Mouse (Mus musculus) forebrain, postnatal 0 days (tissue): ENCODE measurements around the gene Xylb. TPM values are rescaled to one million over a fixed set of nuclear protein-coding genes. Genes with fewer than 3 reads are reported as not detected.

Experiments used
- ATAC-seq: fragments of 200-750 bp; cut with Nextera tagmentation; 2 replicates; pipeline ENCODE4 v1.8.0; 2017; ENCODE audit warnings: mild to moderate bottlenecking, moderate library complexity
- DNase-seq: peaks from one replicate; pipeline ENCODE4 v3.0.0-alpha.2; 2015
- H3K27ac ChIP-seq: fragments of 300-500 bp; sonication (generic); 2 replicates; pipeline ENCODE4 v1.5.1; 2014; ENCODE audit warnings: low read depth, mild to moderate bottlenecking, antibody characterized with exemption, low read length, moderate library complexity, mixed read lengths
- H3K27me3 ChIP-seq: fragments of 300-500 bp; sonication (generic); 2 replicates; pipeline ENCODE4 v1.6.1; 2014; ENCODE audit warnings: mild to moderate bottlenecking, low read length, mixed read lengths; ENCODE audit not compliant: insufficient read depth
- H3K36me3 ChIP-seq: fragments of 300-500 bp; sonication (generic); 2 replicates; pipeline ENCODE4 v1.6.1; 2014; ENCODE audit warnings: mild to moderate bottlenecking, moderate library complexity; ENCODE audit not compliant: insufficient read depth
- H3K4me1 ChIP-seq: fragments of 300-500 bp; sonication (generic); 2 replicates; pipeline ENCODE4 v1.6.1; 2014; ENCODE audit warnings: antibody characterized with exemption; ENCODE audit not compliant: insufficient read depth
- H3K4me2 ChIP-seq: fragments of 300-500 bp; sonication (generic); 2 replicates; pipeline ENCODE4 v1.6.1; 2014; ENCODE audit warnings: low read depth, mild to moderate bottlenecking, moderate library complexity
- H3K4me3 ChIP-seq: fragments of 300-500 bp; sonication (generic); 2 replicates; pipeline ENCODE4 v1.5.1; 2014; ENCODE audit warnings: low read depth, low read length, mixed read lengths
- H3K9ac ChIP-seq: fragments of 300-500 bp; sonication (generic); 2 replicates; pipeline ENCODE4 v1.6.1; 2014; ENCODE audit warnings: mild to moderate bottlenecking
- H3K9me3 ChIP-seq: fragments of 300-500 bp; sonication (generic); 2 replicates; pipeline ENCODE4 v1.6.1; 2016; ENCODE audit warnings: low read length
- CTCF ChIP-seq: sonication (generic); IDR thresholded peaks from 2 replicates; pipeline ENCODE4 v1.5.1; 2016; ENCODE audit warnings: antibody characterized with exemption, control low read depth, low read depth
- WGBS: fragments of 180-500 bp; shearing (Covaris S2); extraction: QIAGEN DNeasy Blood & Tissue Kit; methylation state at CpG from one replicate; pipeline ENCODE4 v1.1.7; 2014; 5-methylcytosine and 5-hydroxymethylcytosine counted together
- polyA plus RNA-seq: library from polyadenylated mRNA; unstranded; fragments of >200 nt; fragmentation: Nextera tagmentation; extraction: Ambion mirVana; gene quantifications from 2 replicates; pipeline ENCODE4 v1.2.1, GENCODE M21; 2015
- total RNA-seq: library from RNA; depleted of rRNA; stranded (reverse); fragments of >200 nt; gene quantifications from 2 replicates; pipeline ENCODE4 v1.2.3, GENCODE M21; 2014

Xylb gene
- total and polyA plus RNA-seq, 2 experiments from 2014 or later = 3.7 to 5.0 TPM

DNA sequence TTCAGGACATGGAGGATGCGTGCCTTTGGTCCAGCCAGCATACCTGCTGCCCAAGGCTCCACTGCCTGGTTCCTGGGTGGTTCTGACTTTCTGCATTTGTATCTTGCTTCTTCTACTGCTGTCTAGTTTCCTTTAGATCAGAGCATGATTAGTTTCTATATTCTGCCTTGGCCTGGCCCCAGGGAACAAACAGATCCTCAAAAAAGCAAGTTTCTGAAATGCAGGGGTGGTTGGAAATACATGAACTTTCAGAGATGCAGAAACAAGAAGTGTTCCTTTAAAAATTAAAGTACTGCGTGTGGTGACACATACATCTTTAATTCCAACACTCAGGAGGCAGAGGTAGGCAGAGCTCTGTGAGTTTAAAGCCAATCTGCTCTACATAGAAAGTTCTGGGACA, 22.3 kb upstream of the Xylb start:
- no peaks in the 10 kb centered on the region for H3K36me3 ChIP-seq
- ATAC-seq = no peak
- H3K9ac ChIP-seq = no peak overlapping the region
- H3K4me3 ChIP-seq = no peak overlapping the region
- DNase-seq = no peak
- no peak overlapping the region for H3K27ac ChIP-seq
- no peaks in the 10 kb centered on the region for H3K9me3 ChIP-seq
- no peak for TF ChIP-seq CTCF
- H3K4me2 ChIP-seq = no peak overlapping the region
- no peaks in the 10 kb centered on the region for H3K27me3 ChIP-seq
- H3K4me1 ChIP-seq = 0 out of 2 replicates have a peak, but pooled peaks cover 2% of the 10 kb centered on the region
- 90% methylated on average over 2 of the region's 2 CpGs for WGBS

DNA sequence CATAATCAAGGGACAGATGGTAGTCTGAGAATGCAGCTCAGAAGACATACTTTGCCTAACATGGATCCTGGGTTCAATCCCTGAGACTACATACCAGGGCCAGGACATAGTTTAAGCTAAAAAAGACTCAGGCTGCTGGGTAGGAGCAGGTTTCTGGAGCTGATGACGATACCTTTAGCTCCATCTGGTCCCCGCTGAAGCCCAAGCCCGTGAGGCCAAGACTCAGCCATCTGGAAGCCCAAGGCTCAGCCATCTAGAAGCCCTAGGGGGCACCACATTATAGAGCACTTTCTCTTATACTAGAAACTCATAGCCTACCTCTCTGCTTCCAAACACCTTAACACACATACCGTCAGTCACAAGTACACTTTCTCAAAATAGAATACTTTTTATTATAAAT, 21.6 kb upstream of the Xylb start:
- ATAC-seq (no peak), DNase-seq (no peak)
- 74% methylated on average over 4 of the region's 4 CpGs for WGBS
- Histone ChIP-seq H3K9ac (no peak overlapping the region), H3K27ac (no peak overlapping the region), H3K4me3 (no peak overlapping the region), H3K9me3 (no peaks in the 10 kb centered on the region), H3K27me3 (no peaks in the 10 kb centered on the region), H3K4me2 (no peak overlapping the region), H3K4me1 (0 out of 2 replicates have a peak, but pooled peaks cover 7% of the 10 kb centered on the region), H3K36me3 (no peaks in the 10 kb centered on the region)
- no peak for TF ChIP-seq CTCF

DNA sequence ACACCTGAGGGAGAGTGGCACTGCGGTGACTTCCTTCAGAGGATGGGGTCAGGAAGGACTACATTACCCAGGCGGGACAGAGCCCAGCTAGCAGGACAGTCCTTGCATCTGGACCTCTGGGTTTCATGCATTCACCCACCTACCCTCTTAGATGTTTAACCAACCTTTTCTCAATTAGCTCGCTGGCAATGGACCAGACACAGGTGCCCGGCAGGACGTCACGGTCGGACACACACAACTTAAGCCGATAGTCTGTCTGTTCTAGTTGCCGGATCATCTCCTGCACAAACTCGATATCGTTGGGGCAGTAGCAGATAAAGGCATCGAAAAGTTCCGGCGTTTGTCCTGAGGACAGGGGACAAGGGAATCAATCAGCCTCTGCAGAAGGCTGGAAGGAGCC, 19.3 kb upstream of the Xylb start:
- WGBS = 91% methylated on average over 14 of the region's 14 CpGs
- no peak for ATAC-seq
- no peak overlapping the region for H3K4me2 ChIP-seq

DNA sequence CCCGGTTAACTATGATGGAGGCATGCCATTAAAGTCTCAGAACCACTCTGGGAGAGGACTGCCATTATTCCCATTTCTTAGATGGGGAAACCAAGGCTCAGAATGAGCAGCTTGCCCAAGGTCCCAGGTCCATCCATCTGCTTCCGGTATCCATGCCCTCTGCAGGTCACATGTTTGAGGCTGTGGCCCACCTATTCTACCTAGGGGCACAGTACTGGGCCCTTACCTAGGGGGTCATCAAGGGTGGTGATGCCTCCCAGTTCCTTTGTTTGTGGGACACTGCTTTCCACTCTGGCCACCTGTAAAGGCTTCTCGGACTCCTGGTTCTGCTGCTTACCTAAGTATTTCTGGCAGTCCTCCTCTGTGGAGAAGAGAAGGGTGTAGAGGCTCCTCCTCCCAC, 18.8 kb upstream of the Xylb start:
- Histone ChIP-seq H3K4me2 (no peak overlapping the region), H3K4me3 (no peak overlapping the region), H3K36me3 (peaks cover 1% of the 10 kb centered on the region), H3K9me3 (no peaks in the 10 kb centered on the region), H3K27ac (no peak overlapping the region), H3K9ac (no peak overlapping the region), H3K27me3 (no peaks in the 10 kb centered on the region), H3K4me1 (peaks cover 15% of the 10 kb centered on the region)
- TF ChIP-seq CTCF = no peak
- 91% methylated on average over 3 of the region's 3 CpGs for WGBS
- ATAC-seq = no peak
- no peak for DNase-seq

More for the DNA sequence above, 19.3 kb upstream of the Xylb start:
- DNase-seq = no peak
- Histone ChIP-seq H3K36me3 (no peaks in the 10 kb centered on the region), H3K9ac (no peak overlapping the region), H3K27ac (no peak overlapping the region), H3K9me3 (no peaks in the 10 kb centered on the region), H3K4me3 (no peak overlapping the region), H3K27me3 (no peaks in the 10 kb centered on the region), H3K4me1 (peaks cover 15% of the 10 kb centered on the region)
- no peak for TF ChIP-seq CTCF

DNA sequence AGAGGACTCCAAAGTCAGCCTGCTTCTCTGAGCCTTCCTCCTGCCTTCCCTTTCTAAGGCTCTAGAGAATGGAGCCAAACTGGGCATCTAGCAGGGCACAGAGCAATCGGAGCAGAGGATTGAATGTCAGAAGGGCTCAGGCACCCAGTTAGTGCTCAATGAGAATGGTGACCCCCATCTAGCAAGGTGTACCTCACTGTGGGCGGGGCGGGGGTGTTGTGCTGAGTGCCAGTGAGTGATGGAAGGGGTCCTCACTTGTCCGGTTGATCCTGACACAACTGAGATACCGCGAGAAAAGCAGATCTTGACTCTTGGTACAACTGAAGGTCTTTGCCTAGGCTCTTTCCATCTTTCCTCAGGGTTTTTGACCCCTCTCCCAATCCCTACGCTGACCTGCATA, 18.1 kb upstream of the Xylb start:
- no peak overlapping the region for H3K27ac ChIP-seq
- H3K4me1 ChIP-seq = peaks cover 15% of the 10 kb centered on the region
- H3K27me3 ChIP-seq = no peaks in the 10 kb centered on the region
- DNase-seq (no peak), ATAC-seq (no peak)
- peaks cover 8% of the 10 kb centered on the region for H3K36me3 ChIP-seq
- no peaks in the 10 kb centered on the region for H3K9me3 ChIP-seq
- no peak for TF ChIP-seq CTCF
- peak overlapping the region; percentile 64; the same call in 1 of the 2 replicates for H3K4me3 ChIP-seq
- H3K9ac ChIP-seq = peak overlapping the region; percentile 83; the same call in 1 of the 2 replicates
- WGBS = 53% methylated on average over 7 of the region's 7 CpGs
- peak overlapping the region; percentile 78 for H3K4me2 ChIP-seq

DNA sequence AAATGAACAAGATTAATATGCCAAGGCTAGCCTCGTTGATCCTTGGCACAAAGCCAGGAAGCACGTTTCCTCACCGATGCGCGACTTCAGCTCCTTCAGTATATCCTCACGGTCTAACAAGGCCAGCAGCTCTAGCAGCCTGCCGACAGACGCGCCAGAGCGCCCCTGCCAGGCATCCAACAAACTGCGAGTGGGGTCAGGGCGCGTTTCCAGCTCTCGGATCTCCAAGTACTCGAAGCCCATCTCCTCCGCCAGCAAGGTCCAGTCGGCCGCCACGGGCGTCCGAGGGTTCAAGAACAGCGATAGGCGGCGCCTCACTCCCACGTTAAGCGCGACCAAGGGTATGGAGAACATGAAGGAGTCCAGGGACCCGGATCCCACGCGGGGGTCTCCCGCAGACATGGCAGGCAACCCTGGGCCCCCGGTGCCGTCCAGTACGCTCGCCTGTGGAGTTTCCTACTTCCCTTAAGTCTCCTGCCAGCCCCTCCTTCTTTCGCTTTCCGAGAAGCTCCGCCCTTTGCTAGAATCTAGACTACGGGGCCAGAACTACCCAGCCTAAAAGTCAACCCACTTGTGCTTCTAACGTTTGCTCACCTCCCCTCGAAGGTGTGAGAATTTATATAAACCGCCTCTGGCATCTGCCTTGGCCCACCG, 17.5 kb upstream of the Xylb start, which contains the start of gene Acaa1a:
Gene Acaa1a, plus strand, starts transcription at position 119 of the 654 bp plus-strand sequence.
- H3K27ac ChIP-seq = peak within 1 kb of the TSS; percentile 85
- no peaks in the 10 kb centered on the region for H3K27me3 ChIP-seq
- H3K4me1 ChIP-seq = peaks cover 15% of the 10 kb centered on the region
- H3K4me2 ChIP-seq = peak within 1 kb of the TSS; percentile 78
- peak within 1 kb of the TSS; percentile 64 for H3K4me3 ChIP-seq
- ATAC-seq = no peak
- no peaks in the 10 kb centered on the region for H3K9me3 ChIP-seq
- peaks cover 11% of the 10 kb centered on the region for H3K36me3 ChIP-seq
- DNase-seq = peak; percentile 54
- under 1% methylated on average over 43 of the region's 43 CpGs for WGBS
- peak; percentile 47 for TF ChIP-seq CTCF
- peak within 1 kb of the TSS; percentile 83 for H3K9ac ChIP-seq

DNA sequence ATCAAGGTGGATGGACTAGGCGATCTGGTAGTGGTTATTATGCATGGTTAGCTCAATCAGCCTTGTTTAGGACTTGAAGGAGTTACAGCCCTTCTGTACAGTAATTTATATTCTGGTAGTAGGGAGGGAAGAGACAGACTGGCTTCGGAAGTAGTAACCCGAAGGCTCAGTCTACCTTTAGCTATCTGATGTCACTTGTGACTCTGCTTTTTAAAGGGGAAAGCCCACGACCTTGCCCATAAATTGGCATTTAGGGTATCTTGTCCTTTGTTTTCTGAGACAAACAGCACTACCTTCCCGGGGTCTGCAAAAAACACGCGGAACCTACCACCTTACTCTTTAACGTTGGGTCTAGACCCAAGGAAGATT, 17.0 kb upstream of the Xylb start:
- Histone ChIP-seq H3K9ac (peak overlapping the region; percentile 83), H3K4me3 (peak overlapping the region; percentile 64), H3K36me3 (peaks cover 15% of the 10 kb centered on the region), H3K27ac (peak overlapping the region; percentile 85), H3K4me2 (peak overlapping the region; percentile 78), H3K4me1 (peaks cover 15% of the 10 kb centered on the region), H3K9me3 (no peaks in the 10 kb centered on the region), H3K27me3 (no peaks in the 10 kb centered on the region)
- peak; percentile 30 for DNase-seq
- no peak for ATAC-seq
- TF ChIP-seq CTCF = no peak
- 5% methylated on average over 8 of the region's 8 CpGs for WGBS
